Mouse (Mus musculus) myocyte (in vitro differentiated cells): Measurements from ENCODE around the gene Srpr. TPM values are rescaled to one million over a fixed set of nuclear protein-coding genes. Genes with fewer than 3 reads are reported as not detected.

Experiments
- H3K27me3 ChIP-seq: one replicate; pipeline ENCODE4 v1.6.1; 2011; ENCODE audit not compliant: control insufficient read depth, insufficient read depth, insufficient read length
- H3K36me3 ChIP-seq: one replicate; pipeline ENCODE4 v1.6.1; 2011; ENCODE audit not compliant: control insufficient read depth, insufficient read depth
- H3K4me2 ChIP-seq: one replicate; pipeline ENCODE4 v1.6.1; 2011; ENCODE audit warnings: low read depth, control low read depth
- H3K4me3 ChIP-seq: one replicate; pipeline ENCODE4 v1.5.1; 2011; ENCODE audit warnings: mild to moderate bottlenecking, control low read depth, moderate library complexity
- H3K79me2 ChIP-seq: one replicate; pipeline ENCODE4 v1.6.1; 2011; ENCODE audit not compliant: control insufficient read depth, insufficient read depth
- H3ac ChIP-seq: one replicate; pipeline ENCODE4 v1.6.1; 2011; ENCODE audit not compliant: control insufficient read depth, insufficient read length
- CEBPB ChIP-seq: IDR thresholded peaks from 2 replicates; pipeline ENCODE4 v1.6.1; 2011; ENCODE audit warnings: mild to moderate bottlenecking, moderate library complexity; ENCODE audit not compliant: poor library complexity, insufficient read depth, severe bottlenecking
- E2F4 ChIP-seq: IDR thresholded peaks from one replicate; pipeline ENCODE4 v1.6.1; 2011; ENCODE audit warnings: mild to moderate bottlenecking, control low read depth, moderate library complexity; ENCODE audit not compliant: insufficient read depth
- MAX ChIP-seq: IDR thresholded peaks from one replicate; pipeline ENCODE4 v1.6.1; 2011; ENCODE audit warnings: low read depth, mild to moderate bottlenecking, control low read depth
- MYOD1 ChIP-seq, 3 experiments: IDR thresholded peaks; one replicate each; pipeline ENCODE4 v1.6.1; 2011; ENCODE audit warnings: control low read depth in 2 of 3, low read depth in 2 of 3, mild to moderate bottlenecking in 2 of 3, moderate library complexity in 1 of 3; ENCODE audit not compliant: insufficient read length in 2 of 3, control insufficient read depth in 1 of 3
- MYOG ChIP-seq, 3 experiments: IDR thresholded peaks; one replicate each; pipeline ENCODE4 v1.6.1; 2011; ENCODE audit warnings: control low read depth in 2 of 3, low read depth in 2 of 3, mild to moderate bottlenecking in 2 of 3; ENCODE audit not compliant: insufficient read length in 2 of 3, control insufficient read depth in 1 of 3, insufficient read depth in 1 of 3
- POLR2A ChIP-seq: IDR thresholded peaks from one replicate; pipeline ENCODE4 v1.6.1; 2011; ENCODE audit warnings: low read depth, mild to moderate bottlenecking, control low read depth, moderate library complexity; ENCODE audit not compliant: insufficient read length
- POLR2AphosphoS2 ChIP-seq: IDR thresholded peaks from one replicate; pipeline ENCODE4 v1.6.1; 2011; ENCODE audit warnings: low read depth, control low read depth; ENCODE audit not compliant: insufficient read length
- REST ChIP-seq: IDR thresholded peaks from one replicate; pipeline ENCODE4 v1.6.1; 2011; ENCODE audit warnings: mild to moderate bottlenecking, control low read depth, moderate library complexity; ENCODE audit not compliant: insufficient read depth, insufficient read length
- SRF ChIP-seq: IDR thresholded peaks from one replicate; pipeline ENCODE4 v1.6.1; 2011; ENCODE audit warnings: low read depth; ENCODE audit not compliant: control insufficient read depth, insufficient read length
- TCF12 ChIP-seq: IDR thresholded peaks from one replicate; pipeline ENCODE4 v1.6.1; 2011; ENCODE audit warnings: mild to moderate bottlenecking, control low read depth; ENCODE audit not compliant: poor library complexity, insufficient read depth, severe bottlenecking
- TCF3 ChIP-seq: IDR thresholded peaks from one replicate; pipeline ENCODE4 v1.6.1; 2011; ENCODE audit warnings: low read depth, control low read depth; ENCODE audit not compliant: insufficient read length
- USF1 ChIP-seq: IDR thresholded peaks from one replicate; pipeline ENCODE4 v1.6.1; 2011; ENCODE audit warnings: low read depth, mild to moderate bottlenecking, control low read depth, moderate library complexity
- polyA plus RNA-seq: library from polyadenylated mRNA; unstranded; fragments of >200 nt; fragmentation: generic; extraction: Trizol; gene quantifications from one replicate; pipeline ENCODE4 v1.2.1, GENCODE M21; 2012; ENCODE audit warnings: missing spikeins

The Srpr gene
- polyA plus RNA-seq, 1 experiment: 103 TPM

DNA sequence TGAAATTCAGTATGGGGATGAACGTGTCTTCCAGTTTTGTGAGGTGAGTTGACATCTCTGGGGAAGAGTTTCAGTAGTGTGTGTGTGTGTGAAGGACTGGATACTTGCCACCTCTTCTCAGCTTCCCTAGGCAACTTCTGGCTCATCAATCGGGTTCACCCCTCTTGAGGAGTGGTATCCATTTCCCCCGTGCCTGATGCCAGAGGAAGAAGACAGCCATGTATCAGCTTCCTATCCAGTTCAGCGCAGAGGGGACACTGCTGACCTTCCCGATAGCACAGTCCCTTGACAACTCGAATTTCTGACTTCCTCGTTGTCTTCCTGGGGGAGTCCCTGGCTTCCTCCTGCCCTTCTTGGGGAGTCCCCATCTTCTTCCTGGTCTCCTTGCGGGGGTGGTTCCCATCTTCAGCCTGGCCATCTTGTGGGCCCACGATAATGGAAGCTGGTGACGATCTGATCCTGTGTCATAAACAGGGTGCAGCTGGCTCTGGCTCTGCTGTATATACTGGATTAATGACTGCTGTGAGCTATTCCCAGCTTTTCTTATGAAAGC is 12.5 kb upstream of the Srpr start:
- Histone ChIP-seq H3K4me3 (no peak overlapping the region), H3K27me3 (no peaks in the 10 kb centered on the region), H3K36me3 (no peaks in the 10 kb centered on the region), H3K79me2 (no peaks in the 10 kb centered on the region), H3ac (no peak overlapping the region), H3K4me2 (no peak overlapping the region)
- no peak for TF ChIP-seq MYOG (IDR thresholded peaks at IDR 0.05; ENCODE audit: control insufficient read depth in 1 of 3, insufficient read depth in 1 of 3, insufficient read length in 2 of 3, low read depth in 2 of 3)
- no peak for TF ChIP-seq REST
- no peak for TF ChIP-seq TCF12
- no peak for TF ChIP-seq POLR2AphosphoS2
- no peak for TF ChIP-seq CEBPB
- TF ChIP-seq MAX: no peak
- TF ChIP-seq USF1: no peak
- no peak for TF ChIP-seq SRF
- TF ChIP-seq TCF3: no peak
- TF ChIP-seq MYOD1 (IDR thresholded peaks at IDR 0.05; ENCODE audit: control insufficient read depth in 1 of 3, insufficient read length in 2 of 3, low read depth in 2 of 3): no peak
- TF ChIP-seq POLR2A: no peak
- TF ChIP-seq E2F4: no peak

DNA sequence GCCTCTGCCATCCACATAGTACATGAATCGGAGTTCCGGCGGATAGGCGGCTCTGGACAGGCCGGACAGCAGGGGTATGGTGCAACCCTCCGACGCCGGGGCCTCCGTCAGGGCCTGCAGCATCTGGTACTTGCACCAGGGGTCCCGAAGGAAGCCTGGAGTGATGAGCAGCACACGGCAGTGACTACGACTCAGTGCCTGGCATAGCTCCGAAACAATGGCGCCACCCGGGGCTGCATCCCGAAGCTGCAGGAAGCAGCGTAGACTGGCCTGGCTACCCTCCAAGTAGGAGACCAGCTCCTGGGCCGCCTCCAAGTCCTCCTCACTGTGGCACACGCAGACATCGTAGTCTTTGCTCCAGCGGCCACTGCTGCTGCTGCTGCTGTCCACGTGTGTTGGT is 11.3 kb upstream of the Srpr start:
- H3K27me3 ChIP-seq: no peaks in the 10 kb centered on the region
- H3K36me3 ChIP-seq: no peaks in the 10 kb centered on the region
- no peaks in the 10 kb centered on the region for H3K79me2 ChIP-seq
- no peak overlapping the region for H3ac ChIP-seq
- no peak overlapping the region for H3K4me3 ChIP-seq
- no peak for TF ChIP-seq MYOG (IDR thresholded peaks at IDR 0.05; ENCODE audit: control insufficient read depth in 1 of 3, insufficient read depth in 1 of 3, insufficient read length in 2 of 3, low read depth in 2 of 3)
- TF ChIP-seq POLR2AphosphoS2: no peak
- no peak for TF ChIP-seq USF1
- TF ChIP-seq SRF: no peak
- no peak overlapping the region for H3K4me2 ChIP-seq

DNA sequence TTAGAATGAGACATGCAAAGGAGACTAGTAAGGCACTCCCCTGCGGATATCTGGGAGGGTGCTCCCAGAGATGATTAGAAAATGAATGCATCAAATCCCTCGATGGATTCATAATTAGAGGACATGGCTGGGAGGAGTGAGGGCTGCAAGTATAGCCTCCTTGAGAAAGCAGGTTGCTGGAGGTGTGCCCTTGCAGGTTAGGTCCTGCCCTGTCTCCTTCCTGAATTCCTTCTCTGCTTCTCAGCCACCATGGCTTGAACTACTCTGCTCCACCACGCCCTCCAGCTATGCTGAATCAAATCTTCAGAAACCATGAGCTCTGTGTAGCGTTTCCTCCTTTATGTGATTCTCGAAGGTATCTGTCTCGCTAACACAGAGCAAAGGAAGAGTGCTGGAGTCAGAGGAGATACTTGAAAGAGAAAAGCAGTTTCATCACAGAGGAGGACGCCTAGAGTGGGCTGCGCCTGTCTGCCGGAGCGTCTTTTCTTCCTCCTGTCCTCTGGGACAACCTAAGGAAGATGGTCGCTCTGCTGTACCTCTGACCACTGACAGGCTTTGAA is 6.9 kb upstream of the Srpr start:
- Histone ChIP-seq H3K4me2 (no peak overlapping the region), H3K36me3 (no peaks in the 10 kb centered on the region), H3K27me3 (no peaks in the 10 kb centered on the region), H3ac (no peak overlapping the region), H3K4me3 (no peak overlapping the region), H3K79me2 (no peaks in the 10 kb centered on the region)
- TF ChIP-seq TCF12 (no peak), USF1 (no peak), MAX (no peak), POLR2A (no peak), TCF3 (no peak), MYOG (IDR thresholded peaks at IDR 0.05; ENCODE audit: control insufficient read depth in 1 of 3, insufficient read depth in 1 of 3, insufficient read length in 2 of 3, low read depth in 2 of 3) (no peak), MYOD1 (IDR thresholded peaks at IDR 0.05; ENCODE audit: control insufficient read depth in 1 of 3, insufficient read length in 2 of 3, low read depth in 2 of 3) (no peak)

DNA sequence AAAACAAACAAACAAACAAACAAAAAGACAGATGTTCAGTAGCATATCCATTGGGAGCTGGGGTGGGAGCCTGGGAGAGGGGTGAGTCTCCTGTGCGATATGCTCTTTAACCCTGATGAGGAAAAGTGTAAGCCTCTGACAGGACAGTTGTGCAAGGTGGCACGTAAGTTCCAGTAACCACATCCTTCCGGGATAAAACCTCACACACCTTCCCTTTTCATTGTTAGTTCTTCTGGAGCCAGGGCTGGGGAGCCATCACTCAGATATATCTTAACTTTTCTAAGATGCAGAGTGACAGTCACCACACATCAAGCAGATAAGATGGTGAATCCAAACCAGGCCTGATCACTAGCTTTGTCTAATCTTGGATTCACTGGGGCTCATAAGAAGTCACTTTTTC is 5.9 kb upstream of the Srpr start:
- H3K4me3 ChIP-seq: no peak overlapping the region
- no peaks in the 10 kb centered on the region for H3K36me3 ChIP-seq
- no peak overlapping the region for H3K4me2 ChIP-seq
- H3K79me2 ChIP-seq: no peaks in the 10 kb centered on the region
- H3ac ChIP-seq: no peak overlapping the region
- no peaks in the 10 kb centered on the region for H3K27me3 ChIP-seq
- no peak for TF ChIP-seq CEBPB
- TF ChIP-seq MAX: no peak
- no peak for TF ChIP-seq POLR2AphosphoS2
- TF ChIP-seq POLR2A: no peak
- TF ChIP-seq TCF12: no peak
- TF ChIP-seq USF1: no peak

DNA sequence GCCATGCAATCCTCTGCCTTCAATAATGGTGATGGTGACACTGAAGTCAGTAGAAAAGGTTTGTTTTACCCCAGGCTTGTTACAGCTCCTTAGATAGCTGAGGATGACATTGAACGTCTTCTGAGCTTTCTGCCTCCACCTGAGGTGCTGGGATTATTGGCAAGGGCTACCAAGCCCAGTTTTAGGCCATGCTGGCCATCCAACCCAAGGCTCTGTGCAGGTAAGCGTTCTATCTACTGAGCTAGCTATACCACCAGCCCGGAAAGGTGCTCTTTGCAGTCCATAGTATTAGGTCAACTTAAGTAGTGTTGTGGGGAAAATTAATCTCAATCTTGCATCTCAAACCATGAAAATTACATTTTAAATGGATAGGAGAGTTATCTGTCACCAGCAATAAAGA is 2.4 kb upstream of the Srpr start:
- Histone ChIP-seq H3K4me3 (no peak overlapping the region), H3K36me3 (no peaks in the 10 kb centered on the region), H3K79me2 (no peaks in the 10 kb centered on the region), H3K4me2 (no peak overlapping the region), H3ac (no peak overlapping the region), H3K27me3 (no peaks in the 10 kb centered on the region)
- TF ChIP-seq MYOD1 (IDR thresholded peaks at IDR 0.05; ENCODE audit: control insufficient read depth in 1 of 3, insufficient read length in 2 of 3, low read depth in 2 of 3) (no peak), POLR2AphosphoS2 (no peak), MAX (no peak), CEBPB (no peak), E2F4 (no peak), MYOG (IDR thresholded peaks at IDR 0.05; ENCODE audit: control insufficient read depth in 1 of 3, insufficient read depth in 1 of 3, insufficient read length in 2 of 3, low read depth in 2 of 3) (no peak), REST (no peak), SRF (no peak), TCF3 (no peak)
